Mouse (Mus musculus) urinary bladder, postnatal 36 days (tissue): Measurements from ENCODE around the gene Dcaf8.
"Not testable (repeated sequence)": the region's sequence is repeated elsewhere in the genome, so short reads cannot be mapped to it uniquely, and the experiment has no call there.

Source experiments
- DNase-seq, 2 experiments: peaks; one replicate each; pipeline ENCODE4 v3.0.0; 2022; ENCODE audit warnings: low spot score in 2 of 2, mixed read lengths in 1 of 2

Dcaf8 gene

DNA sequence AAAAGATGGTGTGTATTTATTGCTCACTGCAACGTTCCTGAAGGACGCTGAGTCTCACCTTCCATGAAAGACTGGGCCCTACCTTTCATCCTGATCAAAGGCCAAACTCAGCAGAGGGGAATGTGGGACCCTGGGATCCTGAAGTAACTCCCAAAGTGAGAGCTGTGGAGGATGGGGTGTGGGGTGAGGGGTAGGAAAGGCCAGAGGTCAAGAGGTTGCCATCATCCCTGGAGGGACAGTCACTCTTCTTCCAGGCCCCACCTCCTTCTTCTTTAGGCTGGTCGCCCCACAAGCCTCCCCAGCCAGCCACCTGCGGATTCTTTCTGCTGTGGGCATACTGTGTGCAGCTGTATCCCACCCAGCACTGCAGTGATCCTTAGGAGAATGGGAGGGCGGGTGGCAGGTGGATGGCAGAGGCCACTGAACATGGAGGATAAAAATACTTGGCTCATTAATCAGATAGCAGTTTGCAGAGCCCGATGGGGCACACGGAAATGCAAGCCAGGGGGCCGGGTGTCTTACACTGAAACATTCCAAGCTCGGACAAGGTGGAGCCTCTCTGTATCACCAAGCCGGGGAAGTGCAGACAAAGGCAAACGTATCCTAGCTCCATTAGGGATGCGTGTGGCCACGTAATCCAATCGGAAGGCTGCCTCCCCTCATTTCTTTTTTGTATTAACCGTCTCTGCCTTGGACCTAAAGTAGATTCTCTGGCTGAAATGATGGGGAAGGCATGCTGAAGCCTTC is 70.5 kb downstream of the Dcaf8 start:
- no peak for DNase-seq

DNA sequence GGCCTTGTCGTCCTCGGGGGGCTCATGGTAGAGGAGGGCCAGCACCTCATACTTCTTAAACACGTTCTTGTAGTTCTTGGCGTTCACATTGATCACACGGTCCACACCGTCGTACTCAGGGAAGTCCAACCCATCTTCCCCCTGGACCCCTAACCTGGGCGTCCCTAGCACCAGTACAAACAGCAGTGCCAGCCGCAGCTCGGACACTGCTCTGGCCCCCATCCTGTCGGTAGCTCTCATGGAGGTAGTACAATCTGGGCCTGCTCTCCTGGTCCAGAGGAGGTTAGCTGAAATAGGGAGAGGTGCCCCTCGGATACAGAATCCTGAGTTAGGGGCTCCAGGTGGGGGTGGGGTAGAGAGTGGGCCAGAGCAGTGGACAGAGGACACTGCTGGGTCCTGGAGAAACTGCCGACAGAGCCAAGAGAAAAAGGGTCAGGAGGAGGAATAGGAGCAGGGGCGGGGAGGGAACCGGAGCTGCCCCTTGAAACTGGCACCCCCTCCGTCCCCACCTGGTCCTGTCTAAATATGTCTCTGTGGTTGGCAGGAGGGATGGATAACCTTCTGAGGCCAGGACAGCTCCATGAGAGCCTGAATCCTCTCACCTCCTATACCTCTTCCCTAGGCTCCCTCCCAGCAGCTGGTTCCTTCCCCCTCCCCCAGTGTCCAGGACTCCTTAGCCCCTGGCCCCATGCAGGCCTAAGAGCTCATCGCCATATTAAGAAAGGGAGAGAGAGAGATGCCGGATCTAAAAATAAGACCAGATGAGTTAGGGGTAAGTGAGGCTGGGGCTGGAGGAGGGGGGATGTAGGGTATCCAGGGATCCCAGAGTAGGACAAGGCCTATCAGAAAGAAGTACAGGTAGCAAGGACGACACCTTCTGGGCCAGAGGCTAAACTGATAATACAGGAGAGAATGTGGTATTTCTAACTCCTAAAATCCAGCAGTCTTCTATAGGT is 71.8 kb downstream of the Dcaf8 start, which contains the start of gene Casq1:
TSS of gene Casq1 (minus strand) at position 418 of the 956 bp plus-strand sequence.
- DNase-seq = no peak

DNA sequence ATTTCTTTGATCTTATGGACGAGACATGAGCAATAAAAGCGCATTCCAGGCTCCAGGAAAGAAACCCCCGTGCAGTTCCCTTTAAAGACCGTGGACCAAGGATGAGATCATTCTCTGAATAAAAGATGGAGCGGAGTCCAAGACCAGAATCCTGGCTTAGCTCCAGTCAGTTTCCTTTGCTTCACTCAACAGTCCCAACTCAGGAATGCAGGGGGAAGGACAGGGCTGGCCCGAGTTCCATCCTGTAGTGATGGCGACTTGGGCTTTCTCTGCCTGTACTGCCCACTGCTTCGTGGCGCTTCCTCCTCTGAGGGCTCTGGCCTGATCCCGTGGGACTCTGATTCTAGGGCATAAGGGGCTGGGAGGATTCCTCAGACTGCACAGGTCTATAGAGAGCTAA is 72.5 kb downstream of the Dcaf8 start:
- peak in 1 of 2 experiments; percentile 44 for DNase-seq

DNA sequence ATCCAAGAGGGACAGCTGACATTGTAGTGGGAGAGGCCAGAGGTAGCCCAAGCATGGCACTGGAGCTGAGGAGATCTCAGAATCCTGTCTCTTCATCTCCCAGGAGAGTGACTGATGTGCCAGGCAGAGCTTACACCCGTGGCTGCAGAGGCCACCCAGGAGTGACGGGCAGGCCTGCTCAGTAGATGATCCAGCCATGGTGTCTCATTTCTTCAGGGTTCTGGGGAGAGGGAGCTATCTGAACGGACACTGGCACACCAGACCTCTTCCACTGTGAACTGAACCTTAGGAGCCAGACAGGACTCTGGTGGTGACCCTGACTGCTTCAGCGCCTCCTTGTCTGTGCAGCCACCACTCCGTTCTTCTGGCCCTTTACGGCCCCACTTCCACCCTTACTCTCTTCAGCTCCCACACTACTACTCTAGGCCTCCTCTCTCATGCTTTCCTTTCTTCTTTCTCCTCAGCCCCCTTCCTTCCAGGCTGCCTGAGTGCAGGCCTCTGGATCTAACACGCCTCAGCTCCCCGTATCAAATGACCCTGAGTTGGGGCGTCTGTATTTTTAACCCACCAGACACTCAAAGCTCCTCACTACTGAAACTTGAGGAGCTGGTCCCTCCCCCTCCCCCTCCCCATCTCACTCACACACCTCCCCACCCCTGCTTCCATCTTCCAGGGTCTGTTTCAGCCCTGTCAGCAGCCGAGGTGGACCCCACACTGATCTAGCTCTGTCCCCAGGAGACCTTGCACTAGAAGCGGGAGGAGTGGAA is 73.6 kb downstream of the Dcaf8 start:
- DNase-seq = no peak

DNA sequence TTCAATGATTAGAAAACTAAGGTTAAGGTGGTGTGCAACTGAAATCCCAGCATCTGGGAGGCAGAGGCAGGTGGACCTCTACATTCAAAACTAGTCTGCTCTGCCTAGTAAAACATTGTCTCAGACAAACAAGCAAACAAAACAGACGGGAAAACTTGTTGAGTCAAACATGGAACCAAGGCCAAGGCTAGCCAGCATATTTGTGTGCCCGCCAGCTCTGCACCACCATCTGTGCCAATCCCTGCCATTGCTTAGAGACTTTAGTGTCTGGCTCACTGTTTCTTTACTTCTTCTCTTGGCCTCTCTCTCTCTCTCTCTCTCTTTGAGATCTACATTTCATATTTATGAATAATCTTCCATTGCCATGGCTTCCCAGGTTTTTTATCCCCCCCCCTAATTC is 80.3 kb downstream of the Dcaf8 start:
- no peak for DNase-seq

DNA sequence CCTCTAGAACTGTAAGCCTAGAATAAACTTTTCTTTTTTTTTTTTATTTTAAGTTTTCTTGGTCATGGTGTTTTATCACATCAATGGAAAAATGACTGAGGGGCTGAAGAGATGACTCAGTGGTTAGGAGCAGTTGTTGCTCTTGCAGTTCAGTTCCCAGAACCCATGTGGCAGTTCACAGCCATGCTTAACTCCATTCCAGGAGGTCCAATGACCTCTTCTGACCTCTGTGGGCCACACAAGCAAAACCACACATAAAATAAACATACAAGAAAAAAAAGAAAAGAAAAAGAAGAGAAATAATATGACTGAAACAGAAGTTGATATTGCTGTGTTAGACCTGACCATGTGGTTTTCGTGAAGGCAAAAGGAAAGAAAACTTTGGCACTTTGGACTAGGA is 81.3 kb downstream of the Dcaf8 start:
- no peak for DNase-seq

DNA sequence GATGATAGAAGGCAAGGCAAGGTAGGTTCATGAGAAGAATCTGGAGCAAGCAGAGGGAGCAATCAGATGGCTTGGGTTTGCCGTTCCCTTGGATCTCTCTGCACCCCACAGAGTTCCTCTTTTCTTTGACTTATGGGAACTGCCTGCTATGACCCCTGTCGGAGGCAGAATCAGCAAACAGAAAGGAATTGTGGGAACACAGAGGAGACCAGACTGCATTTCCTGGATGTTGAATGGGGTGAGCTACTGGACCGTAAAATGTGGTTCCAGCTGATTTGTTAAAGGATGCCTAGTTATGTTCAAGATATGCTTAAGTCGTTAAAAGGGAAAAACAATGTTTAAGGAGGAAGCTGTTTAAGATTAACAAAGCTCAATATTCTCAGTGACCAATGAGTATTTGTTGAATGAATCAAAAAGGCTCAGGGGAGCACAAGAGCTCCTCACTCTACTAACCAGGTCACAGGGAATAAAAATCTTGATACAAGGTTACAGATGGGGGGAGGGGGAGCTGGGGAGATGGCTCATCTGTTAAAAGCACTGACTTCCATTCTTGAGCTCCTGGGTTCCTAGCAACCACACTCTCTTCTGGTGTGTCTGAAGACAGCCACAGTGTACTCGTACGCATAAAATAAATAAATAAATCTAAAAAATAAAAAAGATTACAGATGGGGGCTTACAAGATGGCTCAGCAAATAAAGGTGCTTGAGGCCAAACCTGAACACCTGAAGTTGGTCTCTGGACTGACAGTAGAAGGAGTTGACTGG is 93.2 kb downstream of the Dcaf8 start:
- DNase-seq = no peak

DNA sequence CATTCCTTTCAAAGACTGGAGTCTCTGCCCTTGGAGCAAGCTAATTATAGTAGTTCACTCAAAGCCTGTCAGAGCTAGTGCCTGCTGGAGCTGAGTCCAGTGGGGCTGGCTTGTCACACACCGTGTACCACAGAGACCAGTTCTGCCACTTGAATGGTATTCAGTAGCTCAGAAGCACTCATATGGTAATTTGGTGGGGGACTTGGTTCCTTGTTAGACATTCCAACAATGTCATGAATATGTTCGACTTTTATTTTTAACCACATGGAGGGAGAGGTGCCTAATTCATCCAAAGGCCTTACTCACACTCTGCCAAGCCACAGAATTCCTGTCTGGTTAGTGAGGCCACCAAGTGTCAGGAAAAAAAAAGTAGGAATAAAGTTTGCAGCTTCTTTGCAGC is 94.5 kb downstream of the Dcaf8 start:
- no peak for DNase-seq

DNA sequence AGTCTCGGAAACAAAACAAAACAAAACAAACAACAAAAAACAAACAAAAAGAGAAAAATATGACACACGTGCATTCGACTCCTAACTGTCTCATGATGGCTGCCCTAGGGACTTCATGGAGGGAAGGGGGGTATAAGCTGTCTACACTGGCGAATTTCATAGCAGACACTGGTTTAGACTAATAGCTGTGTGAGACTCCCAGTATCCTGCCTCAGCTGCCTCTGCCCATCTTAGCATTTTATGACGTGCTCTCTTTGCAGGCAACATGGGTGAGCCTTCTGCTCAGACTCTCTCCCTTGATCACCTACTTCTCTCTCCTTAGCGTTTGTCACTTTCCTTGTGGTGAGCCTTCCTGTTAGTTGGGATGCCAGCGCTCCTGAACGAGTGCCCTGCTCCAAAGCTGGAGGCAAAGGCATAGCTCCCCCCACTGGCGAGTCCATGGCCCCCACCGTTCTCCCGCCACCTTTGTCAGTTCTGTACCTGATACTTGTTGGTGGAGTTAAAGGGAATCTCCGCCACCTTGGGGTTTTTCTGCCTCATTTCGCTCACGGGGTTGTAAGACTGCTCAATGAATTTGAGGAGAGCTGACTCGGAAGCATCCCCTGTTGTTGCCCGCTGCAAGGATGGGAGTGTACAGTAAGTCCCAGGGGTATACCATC is 95.8 kb downstream of the Dcaf8 start:
- DNase-seq = no peak

DNA sequence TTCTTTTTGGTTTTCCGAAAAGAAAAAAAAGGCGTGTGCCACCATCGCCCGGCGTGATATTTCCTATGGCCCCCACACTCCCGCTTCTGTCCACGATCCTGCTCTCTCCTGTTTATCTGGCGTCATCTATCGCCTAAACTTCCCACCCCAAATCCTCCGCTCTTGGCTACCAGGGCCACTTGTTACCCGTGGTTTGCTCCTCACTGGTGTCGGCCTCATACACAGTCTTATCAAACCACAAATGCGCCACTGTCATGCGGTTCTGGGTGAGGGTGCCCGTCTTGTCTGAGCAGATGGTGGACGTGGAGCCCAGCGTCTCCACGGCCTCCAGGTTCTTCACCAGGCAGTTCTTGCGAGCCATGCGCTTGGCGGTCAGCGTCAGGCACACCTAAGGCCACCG is 96.8 kb downstream of the Dcaf8 start:
- DNase-seq = not testable (repeated sequence)
